Mouse (Mus musculus) lung, embryonic 16.5 days (tissue): ENCODE results near the gene Syt1. TPM values are rescaled to one million over a fixed set of nuclear protein-coding genes. Genes with fewer than 3 reads are reported as not detected.

Experiments
- ATAC-seq: fragments of 200-750 bp; cut with Nextera tagmentation; 2 replicates; pipeline ENCODE4 v1.8.0; 2017; ENCODE audit warnings: low read depth, mild to moderate bottlenecking, moderate library complexity
- H3K27ac ChIP-seq: fragments of 300-500 bp; sonication (generic); 2 replicates; pipeline ENCODE4 v1.5.1; 2014; ENCODE audit warnings: mild to moderate bottlenecking, control low read depth, low read length
- H3K27me3 ChIP-seq: fragments of 300-500 bp; sonication (generic); 2 replicates; pipeline ENCODE4 v1.6.1; 2014; ENCODE audit warnings: low read depth, low read length, mixed read lengths; ENCODE audit not compliant: control insufficient read depth, insufficient read depth
- H3K36me3 ChIP-seq: fragments of 300-500 bp; sonication (generic); 2 replicates; pipeline ENCODE4 v1.6.1; 2014; ENCODE audit warnings: low read length; ENCODE audit not compliant: control insufficient read depth, insufficient read depth
- H3K4me1 ChIP-seq: fragments of 300-500 bp; sonication (generic); replicated peaks from 2 replicates; pipeline ENCODE4 v1.6.1; 2014; ENCODE audit warnings: low read length, mixed read lengths; ENCODE audit not compliant: control insufficient read depth, insufficient read depth
- H3K4me2 ChIP-seq: fragments of 300-500 bp; sonication (generic); 2 replicates; pipeline ENCODE4 v1.6.1; 2014; ENCODE audit warnings: low read depth, low read length, control low read depth
- H3K4me3 ChIP-seq: fragments of 300-500 bp; sonication (generic); 2 replicates; pipeline ENCODE4 v1.5.1; 2014; ENCODE audit warnings: mild to moderate bottlenecking, low read length, control low read depth
- H3K9ac ChIP-seq: fragments of 300-500 bp; sonication (generic); 2 replicates; pipeline ENCODE4 v1.6.1; 2014; ENCODE audit warnings: low read length, control low read depth
- H3K9me3 ChIP-seq: fragments of 300-500 bp; sonication (generic); 2 replicates; pipeline ENCODE4 v1.6.1; 2016; ENCODE audit warnings: low read length; ENCODE audit not compliant: control insufficient read depth
- WGBS: fragments of 180-500 bp; shearing (Covaris S2); extraction: QIAGEN DNeasy Blood & Tissue Kit; methylation state at CpG from one replicate; pipeline ENCODE4 v1.1.7; 2014; 5-methylcytosine and 5-hydroxymethylcytosine counted together
- polyA plus RNA-seq: library from polyadenylated mRNA; unstranded; fragments of >200 nt; fragmentation: Nextera tagmentation; extraction: Ambion mirVana; gene quantifications from 2 replicates; pipeline ENCODE4 v1.2.1, GENCODE M21; 2015

Syt1 gene
- polyA plus RNA-seq, 1 experiment from 2014 or later, result 0.83 TPM

DNA sequence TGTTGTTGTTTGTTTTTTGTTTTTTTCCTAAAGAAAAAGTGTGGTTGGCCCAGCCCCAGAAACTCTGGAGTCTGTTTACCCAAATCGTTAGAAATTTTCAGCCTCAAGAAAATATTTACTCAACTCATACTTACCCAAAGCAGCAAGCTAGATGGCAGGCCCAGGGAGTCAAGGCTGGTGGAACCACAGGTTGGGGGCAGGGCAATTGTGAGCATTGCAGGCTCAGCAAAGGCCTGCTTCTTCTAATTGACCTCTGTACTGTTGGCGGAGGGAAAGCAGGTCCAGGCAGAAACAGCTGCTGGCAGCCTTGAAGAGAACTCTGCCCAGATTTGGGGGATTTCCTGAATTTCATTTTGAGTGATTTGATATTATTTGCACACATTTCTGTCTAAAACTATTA, 557.2 kb downstream of the Syt1 start:
- Histone ChIP-seq H3K27me3 (no peaks in the 10 kb centered on the region), H3K27ac (peak overlapping the region; percentile 32), H3K4me2 (no peak overlapping the region), H3K36me3 (no peaks in the 10 kb centered on the region), H3K4me3 (no peak overlapping the region), H3K9ac (no peak overlapping the region), H3K9me3 (no peaks in the 10 kb centered on the region; the same call in 1 of the 2 replicates), H3K4me1 (peaks cover 7% of the 10 kb centered on the region; the same call in 1 of the 2 replicates)
- 30% methylated on average over 2 of the region's 2 CpGs for WGBS
- peak; percentile 63 for ATAC-seq

DNA sequence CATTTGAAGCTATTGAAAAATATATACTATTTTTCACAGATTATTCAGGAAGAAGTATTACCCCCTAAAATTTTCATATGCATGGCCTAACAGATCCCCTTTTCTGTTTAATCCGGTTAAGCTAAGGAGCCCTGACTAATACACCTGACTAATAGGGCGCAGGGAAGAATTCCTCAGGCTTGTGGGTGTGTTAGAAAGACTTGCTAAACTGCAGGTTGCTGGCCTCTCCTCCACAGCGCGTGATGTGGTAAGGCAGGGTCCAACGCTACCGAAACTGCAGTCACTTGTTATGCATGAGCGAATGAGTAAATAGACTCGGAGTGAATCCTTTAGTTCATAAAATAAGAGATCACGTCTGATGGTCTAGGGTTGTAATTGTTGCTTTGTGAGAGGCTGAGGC, 558.4 kb downstream of the Syt1 start:
- H3K4me2 ChIP-seq, result no peak overlapping the region
- no peak overlapping the region for H3K27ac ChIP-seq
- 94% methylated on average over 9 of the region's 9 CpGs for WGBS
- no peaks in the 10 kb centered on the region for H3K27me3 ChIP-seq
- H3K4me1 ChIP-seq, result peaks cover 17% of the 10 kb centered on the region
- no peak for ATAC-seq
- H3K4me3 ChIP-seq, result no peak overlapping the region
- H3K36me3 ChIP-seq, result no peaks in the 10 kb centered on the region
- H3K9me3 ChIP-seq, result no peaks in the 10 kb centered on the region; the same call in 1 of the 2 replicates
- H3K9ac ChIP-seq, result no peak overlapping the region

DNA sequence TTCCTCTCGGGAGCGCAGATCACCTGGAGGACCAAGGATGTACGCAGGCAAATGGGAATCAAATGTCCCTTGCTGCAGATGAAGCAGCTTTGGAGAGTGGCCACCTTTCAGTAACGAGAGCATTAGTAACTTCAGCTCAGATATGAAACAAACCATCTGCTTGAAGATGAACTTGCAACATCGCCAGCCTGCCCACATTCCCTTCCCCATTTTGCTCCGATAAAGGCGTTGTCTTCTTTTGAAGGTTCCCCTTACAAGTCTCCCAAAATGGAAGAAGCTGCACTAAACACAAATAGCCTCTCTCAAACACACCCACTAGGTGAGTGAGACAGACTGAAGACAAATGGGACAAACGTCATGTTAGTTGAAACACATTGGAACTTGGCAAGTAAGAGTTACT, 559.3 kb downstream of the Syt1 start:
- peaks cover 23% of the 10 kb centered on the region for H3K4me1 ChIP-seq
- 84% methylated on average over 8 of the region's 8 CpGs for WGBS

DNA sequence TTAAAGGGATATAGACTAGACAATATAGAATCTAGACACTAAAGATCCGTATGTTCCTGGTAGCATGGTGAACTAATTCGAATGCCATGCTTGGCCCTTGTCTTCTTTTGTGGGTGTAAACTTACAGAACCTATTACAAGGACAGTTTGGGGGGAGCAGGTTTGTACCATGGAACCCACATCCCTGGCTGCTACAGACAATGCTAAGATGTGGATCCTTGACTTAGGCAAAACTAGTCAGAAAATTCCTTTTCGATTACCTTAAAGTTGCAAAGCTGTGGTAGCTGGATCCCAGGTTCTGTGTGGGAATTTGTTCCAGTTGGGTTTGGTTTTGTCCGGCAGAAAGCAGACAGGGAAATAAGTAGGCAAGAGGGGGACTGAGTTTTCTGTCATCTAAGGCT, 560.4 kb downstream of the Syt1 start:
- no peak for ATAC-seq
- Histone ChIP-seq H3K27ac (no peak overlapping the region), H3K4me3 (no peak overlapping the region), H3K9ac (no peak overlapping the region), H3K4me1 (peaks cover 29% of the 10 kb centered on the region), H3K4me2 (no peak overlapping the region), H3K9me3 (no peaks in the 10 kb centered on the region; the same call in 1 of the 2 replicates), H3K27me3 (no peaks in the 10 kb centered on the region), H3K36me3 (no peaks in the 10 kb centered on the region)
- 85% methylated on average over 4 of the region's 4 CpGs for WGBS

More for the DNA sequence above, 559.3 kb downstream of the Syt1 start:
- H3K4me3 ChIP-seq, result no peak overlapping the region
- no peaks in the 10 kb centered on the region for H3K36me3 ChIP-seq
- no peaks in the 10 kb centered on the region; the same call in 1 of the 2 replicates for H3K9me3 ChIP-seq
- H3K4me2 ChIP-seq, result no peak overlapping the region
- no peak overlapping the region for H3K27ac ChIP-seq
- H3K9ac ChIP-seq, result no peak overlapping the region
- no peaks in the 10 kb centered on the region for H3K27me3 ChIP-seq
- ATAC-seq, result no peak

DNA sequence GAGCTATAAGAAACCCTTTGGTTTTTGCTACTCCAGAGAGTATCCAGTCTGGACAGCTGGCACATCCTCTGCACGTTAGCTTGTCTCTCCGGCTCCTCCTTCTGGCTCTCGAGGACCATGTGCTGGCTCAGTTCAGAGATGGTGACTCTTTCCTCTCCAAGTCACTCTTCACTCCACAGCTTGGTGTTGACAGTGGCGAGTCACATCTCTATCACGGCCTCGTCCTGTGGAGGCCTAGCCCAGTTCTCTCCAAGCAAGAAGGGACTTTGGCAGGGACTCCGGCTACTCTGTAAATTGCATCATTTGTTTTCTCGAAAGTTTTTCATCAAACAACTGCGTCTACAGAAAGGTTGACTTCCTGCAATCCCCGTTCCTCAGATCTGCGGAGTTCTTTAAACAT, 562.4 kb downstream of the Syt1 start:
- Histone ChIP-seq H3K27me3 (no peaks in the 10 kb centered on the region), H3K4me2 (no peak overlapping the region), H3K4me1 (peaks cover 36% of the 10 kb centered on the region), H3K4me3 (no peak overlapping the region), H3K9ac (no peak overlapping the region), H3K36me3 (no peaks in the 10 kb centered on the region), H3K27ac (peak overlapping the region; percentile 3; the same call in 1 of the 2 replicates), H3K9me3 (no peaks in the 10 kb centered on the region; the same call in 1 of the 2 replicates)
- 42% methylated on average over 11 of the region's 11 CpGs for WGBS
- peak; percentile 59 for ATAC-seq
